Mouse (Mus musculus) testis, adult 2 months (tissue): ENCODE measurements at regions not wholly inside any gene's neighbourhood (a gene's known extent, or its start where the extent isn't known, plus 50 kb on each side); places are given as distances from the start of the nearest gene placed in this dataset.

ENCODE experiments used
- CTCF ChIP-seq: fragments of 200-500 bp; IDR thresholded peaks from 2 replicates; pipeline ENCODE4 v1.5.1; 2012; ENCODE audit warnings: low read depth, mild to moderate bottlenecking, inconsistent platforms, low read length, moderate library complexity; ENCODE audit not compliant: control insufficient read depth, insufficient read depth, insufficient replicate concordance
- POLR2A ChIP-seq: fragments of 200-500 bp; IDR thresholded peaks from 2 replicates; pipeline ENCODE4 v1.6.1; 2012; ENCODE audit warnings: low read depth, mild to moderate bottlenecking, inconsistent platforms, low read length, moderate library complexity; ENCODE audit not compliant: control insufficient read depth

DNA sequence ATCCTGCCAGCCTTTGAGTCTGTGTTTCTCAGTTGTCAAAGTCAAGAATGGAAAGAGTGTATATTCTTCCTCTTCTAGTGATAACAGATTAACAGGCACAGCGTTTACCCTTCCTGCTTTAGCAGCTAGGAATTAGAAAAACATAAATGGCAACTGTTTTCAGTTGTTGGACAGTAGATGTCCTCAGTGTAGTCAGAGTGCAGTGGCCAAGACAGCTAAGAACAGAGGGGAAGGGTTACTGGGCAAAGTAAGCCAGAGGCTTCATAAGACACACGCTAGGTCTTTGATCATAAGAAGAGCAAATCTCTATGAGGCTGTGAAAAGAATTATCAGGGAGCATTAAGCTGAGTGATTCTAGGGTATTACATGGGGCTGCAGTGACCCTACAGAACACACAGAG is 191.3 kb downstream of the Cyp26b1 start:
- TF ChIP-seq CTCF: no peak
- TF ChIP-seq POLR2A: no peak
